ENCODE assay signal across 27 mouse cellular contexts in genomic region chr8:60951757-60952156, GRCm38 (mm10). TPM values are rescaled to one million over a fixed set of nuclear protein-coding genes. Genes with fewer than 3 reads are reported as not detected.
A peak's percentile ranks its signal among the peaks of the same experiment; 100 is the strongest.
DNase-seq lines count a peak whose midpoint lies in the region; ATAC-seq and TF ChIP-seq lines count a peak whose summit lies in the region.
"Had no signal": no experiment of that assay in that cellular context is flagged by ENCODE, and none has a peak within 500 bp of the region (broad histone marks: within the 10 kb centered on the region; RNA-seq: fewer than 3 reads in every experiment).

No protein-coding gene starts in this region.

- peaks cover 39% of the 10 kb centered on the region for H3K36me3 ChIP-seq in erythroblast, embryonic 14.5 days (ENCODE audit: control insufficient read depth)
- H3K36me3 ChIP-seq in hindbrain, embryonic 14.5 days (replicated peaks; ENCODE audit: control insufficient read depth, insufficient read depth): no peaks in the 10 kb centered on the region
- H3K36me3 ChIP-seq in hindbrain, postnatal 0 days (ENCODE audit: insufficient read depth, low read length): no peaks in the 10 kb centered on the region
- no peaks in the 10 kb centered on the region for H3K36me3 ChIP-seq in liver, embryonic 13.5 days
- H3K36me3 ChIP-seq in myocyte (ENCODE audit: control insufficient read depth, insufficient read depth): no peaks in the 10 kb centered on the region
- H3K36me3 ChIP-seq: embryonic facial prominence, embryonic 10.5 days; embryonic facial prominence, embryonic 15.5 days; hindbrain, embryonic 13.5 days; limb, embryonic 13.5 days; midbrain, embryonic 13.5 days had no signal

- no peaks in the 10 kb centered on the region for H3K27me3 ChIP-seq in erythroblast, embryonic 14.5 days (ENCODE audit: control insufficient read depth)
- H3K27me3 ChIP-seq in hindbrain, embryonic 14.5 days (ENCODE audit: control insufficient read depth, insufficient read depth, low read length): no peaks in the 10 kb centered on the region
- H3K27me3 ChIP-seq in hindbrain, postnatal 0 days (ENCODE audit: insufficient read depth, low read length): no peaks in the 10 kb centered on the region
- H3K27me3 ChIP-seq in liver, embryonic 13.5 days: no peaks in the 10 kb centered on the region
- H3K27me3 ChIP-seq in myocyte (ENCODE audit: control insufficient read depth, insufficient read depth, insufficient read length): no peaks in the 10 kb centered on the region
- H3K27me3 ChIP-seq: embryonic facial prominence, embryonic 15.5 days; hindbrain, embryonic 13.5 days; limb, embryonic 13.5 days; midbrain, embryonic 13.5 days had no signal

- TF ChIP-seq POLR2A in myocyte (IDR thresholded peaks at IDR 0.05; ENCODE audit: insufficient read length, low read depth): no peak

- TF ChIP-seq CTCF in hindbrain, postnatal 0 days (IDR thresholded peaks at IDR 0.05; ENCODE audit: low read depth): no peak

- H3ac ChIP-seq in myocyte (ENCODE audit: control insufficient read depth, insufficient read length): no peak overlapping the region

- 0 out of 2 replicates have a peak overlapping the region, but pooled peaks have one; percentile 45 for H3K4me2 ChIP-seq in hindbrain, embryonic 14.5 days (replicated peaks)
- no peak overlapping the region for H3K4me2 ChIP-seq in hindbrain, postnatal 0 days (ENCODE audit: low read depth, low read length)
- H3K4me2 ChIP-seq in liver, embryonic 13.5 days: peak overlapping the region; percentile 55
- H3K4me2 ChIP-seq in myocyte (ENCODE audit: low read depth): peak overlapping the region; percentile 72
- H3K4me2 ChIP-seq: embryonic facial prominence, embryonic 15.5 days; limb, embryonic 13.5 days had no signal

- DNase-seq in hindbrain, embryonic 14.5 days (ENCODE audit: low spot score): no peak
- no peak for DNase-seq in hindbrain, postnatal 0 days (ENCODE audit: low spot score)
- no peak for DNase-seq in liver, embryonic 13.5 days
- no peak for DNase-seq in urinary bladder, postnatal 4 days (ENCODE audit: low spot score in 2 of 2)
- no peak for DNase-seq in embryo, embryonic 9.5 days (ENCODE audit: extremely low spot score)
- DNase-seq: adrenal gland, adult 8-10 months; gastrocnemius, postnatal 36 days; heart, adult 18-20 months; heart, postnatal 4 days; kidney, adult 11 months; kidney, postnatal 14 days; lung, adult 2 months; lung, postnatal 10 days; right cerebral cortex, adult 18-20 months; spleen, adult 18-20 months; thymus, postnatal 25 days had no signal

- H3K79me2 ChIP-seq in myocyte (ENCODE audit: control insufficient read depth, insufficient read depth): peaks cover 88% of the 10 kb centered on the region

- H3K27ac ChIP-seq in hindbrain, embryonic 14.5 days: no peak overlapping the region
- no peak overlapping the region for H3K27ac ChIP-seq in hindbrain, postnatal 0 days
- peak overlapping the region; percentile 89; the same call in 1 of the 2 replicates for H3K27ac ChIP-seq in liver, embryonic 13.5 days
- H3K27ac ChIP-seq: embryonic facial prominence, embryonic 10.5 days; embryonic facial prominence, embryonic 15.5 days; hindbrain, embryonic 13.5 days; limb, embryonic 13.5 days; macrophage; midbrain, embryonic 13.5 days had no signal

- ATAC-seq in erythroblast, adult 5-6 weeks (replicated peaks; ENCODE audit: low FRiP score, poor library complexity, severe bottlenecking): no peak
- no peak for ATAC-seq in hindbrain, embryonic 14.5 days (ENCODE audit: low FRiP score)
- ATAC-seq in hindbrain, postnatal 0 days: no peak
- no peak for ATAC-seq in liver, embryonic 13.5 days (ENCODE audit: low read depth)
- ATAC-seq: forebrain, embryonic 14.5 days; inflammation-experienced regulatory T-cells, adult 6 months; midbrain, embryonic 13.5 days had no signal

- H3K9ac ChIP-seq in hindbrain, embryonic 14.5 days: no peak overlapping the region
- H3K9ac ChIP-seq in hindbrain, postnatal 0 days (replicated peaks; ENCODE audit: low read length): no peak overlapping the region
- peak overlapping the region; percentile 65; the same call in 1 of the 2 replicates for H3K9ac ChIP-seq in liver, embryonic 13.5 days
- H3K9ac ChIP-seq: embryonic facial prominence, embryonic 15.5 days; hindbrain, embryonic 13.5 days; limb, embryonic 13.5 days had no signal

- H3K4me1 ChIP-seq in erythroblast, embryonic 14.5 days (ENCODE audit: control insufficient read depth): peaks cover 76% of the 10 kb centered on the region
- peaks cover 11% of the 10 kb centered on the region for H3K4me1 ChIP-seq in hindbrain, embryonic 14.5 days (replicated peaks; ENCODE audit: control insufficient read depth, insufficient read depth, low read length)
- peaks cover 4% of the 10 kb centered on the region; the same call in 1 of the 2 replicates for H3K4me1 ChIP-seq in hindbrain, postnatal 0 days (ENCODE audit: insufficient read depth, low read length)
- H3K4me1 ChIP-seq in liver, embryonic 13.5 days (replicated peaks): peaks cover 47% of the 10 kb centered on the region

- WGBS in hindbrain, embryonic 14.5 days: 91% methylated on average over 1 of the region's 1 CpGs
- 97% methylated on average over 1 of the region's 1 CpGs for WGBS in hindbrain, postnatal 0 days
- 91% methylated on average over 1 of the region's 1 CpGs for WGBS in liver, embryonic 13.5 days (ENCODE audit: insufficient replicate concordance)

- H3K9me3 ChIP-seq in erythroblast, embryonic 14.5 days (ENCODE audit: control insufficient read depth, low read length): no peaks in the 10 kb centered on the region
- H3K9me3 ChIP-seq in hindbrain, embryonic 14.5 days (ENCODE audit: control insufficient read depth, low read length): no peaks in the 10 kb centered on the region
- H3K9me3 ChIP-seq in hindbrain, postnatal 0 days (ENCODE audit: low read length): no peaks in the 10 kb centered on the region
- H3K9me3 ChIP-seq in liver, embryonic 13.5 days (replicated peaks): no peaks in the 10 kb centered on the region
- H3K9me3 ChIP-seq: embryonic facial prominence, embryonic 10.5 days; embryonic facial prominence, embryonic 15.5 days; hindbrain, embryonic 13.5 days; limb, embryonic 13.5 days; midbrain, embryonic 13.5 days had no signal

- H3K4me3 ChIP-seq in erythroblast, embryonic 14.5 days (replicated peaks): peak overlapping the region; percentile 90
- H3K4me3 ChIP-seq in hindbrain, embryonic 14.5 days (replicated peaks; ENCODE audit: low read length): no peak overlapping the region
- no peak overlapping the region for H3K4me3 ChIP-seq in hindbrain, postnatal 0 days (ENCODE audit: low read length)
- H3K4me3 ChIP-seq in liver, embryonic 13.5 days (replicated peaks): peak overlapping the region; percentile 54; the same call in 1 of the 2 replicates
- no peak overlapping the region for H3K4me3 ChIP-seq in myocyte
- H3K4me3 ChIP-seq: embryonic facial prominence, embryonic 10.5 days; embryonic facial prominence, embryonic 15.5 days; hindbrain, embryonic 13.5 days; limb, embryonic 13.5 days had no signal

TF ChIP-seq in myocyte, 11 proteins besides CTCF, POLR2A, EP300 and RAD21:
- TF ChIP-seq MAX (IDR thresholded peaks at IDR 0.05; ENCODE audit: low read depth): no peak
- no peak for TF ChIP-seq MYOG (IDR thresholded peaks at IDR 0.05; ENCODE audit: control insufficient read depth in 1 of 3, insufficient read depth in 1 of 3, insufficient read length in 2 of 3, low read depth in 2 of 3)
- TF ChIP-seq REST (IDR thresholded peaks at IDR 0.05; ENCODE audit: insufficient read depth, insufficient read length): no peak
- TF ChIP-seq TCF12 (IDR thresholded peaks at IDR 0.05; ENCODE audit: insufficient read depth, poor library complexity, severe bottlenecking): no peak
- TF ChIP-seq CEBPB (IDR thresholded peaks at IDR 0.05; ENCODE audit: insufficient read depth, poor library complexity, severe bottlenecking): no peak
- TF ChIP-seq E2F4 (IDR thresholded peaks at IDR 0.05; ENCODE audit: insufficient read depth): no peak
- TF ChIP-seq SRF (IDR thresholded peaks at IDR 0.05; ENCODE audit: control insufficient read depth, insufficient read length, low read depth): no peak
- no peak for TF ChIP-seq USF1 (IDR thresholded peaks at IDR 0.05; ENCODE audit: low read depth)
- TF ChIP-seq POLR2AphosphoS2 (IDR thresholded peaks at IDR 0.05; ENCODE audit: insufficient read length, low read depth): no peak
- no peak for TF ChIP-seq MYOD1 (IDR thresholded peaks at IDR 0.05; ENCODE audit: control insufficient read depth in 1 of 3, insufficient read length in 2 of 3, low read depth in 2 of 3)
- no peak for TF ChIP-seq TCF3 (IDR thresholded peaks at IDR 0.05; ENCODE audit: insufficient read length, low read depth)

RNA-seq across cellular contexts. Expression of gene Clcn3, which starts 31.3 kb away (rescaled TPM):
- polyA plus RNA-seq in erythroblast, embryonic 14.5 days (2012): 3.7 and 4.2 TPM in 2 replicates
- total RNA-seq in erythroblast, adult 5-6 weeks (2015; ENCODE audit: low replicate concordance): 710 and 760 TPM in 2 replicates
- 1,348 and 1,485 TPM in 2 replicates for total RNA-seq in erythroblast, adult 5-6 weeks (2017; ENCODE audit: low replicate concordance)
- polyA plus RNA-seq in hindbrain, embryonic 14.5 days (2014; fragmentation: Nextera tagmentation; extraction: Ambion mirVana): 79.0 and 86.1 TPM in 2 replicates
- total RNA-seq in hindbrain, postnatal 0 days (2014; rRNA removed): 85.9 and 87.7 TPM in 2 replicates
- 77.4 and 84.8 TPM in 2 replicates for polyA plus RNA-seq in hindbrain, postnatal 0 days (2015; fragmentation: Nextera tagmentation; extraction: Ambion mirVana)
- 35.8 and 41.3 TPM in 2 replicates for polyA plus RNA-seq in liver, embryonic 13.5 days (2015; fragmentation: Nextera tagmentation; extraction: Ambion mirVana)
- 6.8 TPM for polyA plus RNA-seq in myocyte (2012; fragmentation: generic; extraction: Trizol)

RNA-seq across cellular contexts. Expression of gene Nek1, which starts 41.2 kb away (rescaled TPM):
- polyA plus RNA-seq in erythroblast, embryonic 14.5 days (2012): 0.06 and 0.07 TPM in 2 replicates
- 8.1 and 11.5 TPM in 2 replicates for total RNA-seq in erythroblast, adult 5-6 weeks (2015; ENCODE audit: low replicate concordance)
- 17.7 and 18.5 TPM in 2 replicates for total RNA-seq in erythroblast, adult 5-6 weeks (2017; ENCODE audit: low replicate concordance)
- polyA plus RNA-seq in hindbrain, embryonic 14.5 days (2014; fragmentation: Nextera tagmentation; extraction: Ambion mirVana): 29.0 and 30.3 TPM in 2 replicates
- total RNA-seq in hindbrain, postnatal 0 days (2014; rRNA removed): 8.0 and 19.0 TPM in 2 replicates
- 21.9 and 23.9 TPM in 2 replicates for polyA plus RNA-seq in hindbrain, postnatal 0 days (2015; fragmentation: Nextera tagmentation; extraction: Ambion mirVana)
- polyA plus RNA-seq in liver, embryonic 13.5 days (2015; fragmentation: Nextera tagmentation; extraction: Ambion mirVana): 9.2 and 11.9 TPM in 2 replicates
- polyA plus RNA-seq in myocyte (2012; fragmentation: generic; extraction: Trizol): 3.4 TPM

Comparison
In these comparisons a context has a peak if more than half of its experiments do, and no peak if none do; other contexts are left out.
1. H3K4me3 ChIP-seq: peak in erythroblast, embryonic 14.5 days (single experiment) and liver, embryonic 13.5 days (single experiment); none in hindbrain, embryonic 14.5 days (single experiment), hindbrain, postnatal 0 days (single experiment) and myocyte (single experiment).